Mouse (Mus musculus): ENCODE results near the gene Fam222b. TPM values are rescaled to one million over a fixed set of nuclear protein-coding genes. Genes with fewer than 3 reads are reported as not detected.

The Fam222b gene
- polyA plus RNA-seq, 1 experiment from 2014 or later, result 15.2 TPM

- Histone ChIP-seq H3K36me3 (ENCODE audit: control insufficient read depth, insufficient read depth, low read length) (peaks cover 2% of the 10 kb centered on the region; the same call in 1 of the 2 replicates), H3K27me3 (ENCODE audit: control insufficient read depth, insufficient read depth, low read length) (no peaks in the 10 kb centered on the region), H3K9me3 (ENCODE audit: control insufficient read depth, low read depth, low read length) (no peaks in the 10 kb centered on the region), H3K4me3 (ENCODE audit: low read depth, low read length) (no peak overlapping the region), H3K9ac (replicated peaks; ENCODE audit: low read depth, low read length) (no peak overlapping the region), H3K4me2 (replicated peaks; ENCODE audit: low read depth, low read length) (no peak overlapping the region), H3K4me1 (ENCODE audit: control insufficient read depth, insufficient read depth, low read length) (peaks cover 11% of the 10 kb centered on the region), H3K27ac (ENCODE audit: low read length) (no peak overlapping the region)
- WGBS, result 85% methylated on average over 11 of the region's 11 CpGs
- ATAC-seq (ENCODE audit: insufficient number of reproducible peaks, insufficient read depth, low FRiP score, low read depth), result no peak
Observed at GRCm38 (mm10) chr11:78100746-78101145, 6.3 kb downstream of the Fam222b start.

- Histone ChIP-seq H3K9me3 (ENCODE audit: control insufficient read depth, low read depth, low read length) (no peaks in the 10 kb centered on the region), H3K9ac (replicated peaks; ENCODE audit: low read depth, low read length) (no peak overlapping the region), H3K4me2 (replicated peaks; ENCODE audit: low read depth, low read length) (no peak overlapping the region), H3K27ac (ENCODE audit: low read length) (no peak overlapping the region), H3K27me3 (ENCODE audit: control insufficient read depth, insufficient read depth, low read length) (no peaks in the 10 kb centered on the region), H3K36me3 (ENCODE audit: control insufficient read depth, insufficient read depth, low read length) (peaks cover 2% of the 10 kb centered on the region; the same call in 1 of the 2 replicates), H3K4me3 (ENCODE audit: low read depth, low read length) (no peak overlapping the region), H3K4me1 (ENCODE audit: control insufficient read depth, insufficient read depth, low read length) (no peaks in the 10 kb centered on the region)
- ATAC-seq (ENCODE audit: insufficient number of reproducible peaks, insufficient read depth, low FRiP score, low read depth), result no peak
- 80% methylated on average over 5 of the region's 5 CpGs for WGBS
Observed at GRCm38 (mm10) chr11:78102142-78102541, 7.7 kb downstream of the Fam222b start.

DNA sequence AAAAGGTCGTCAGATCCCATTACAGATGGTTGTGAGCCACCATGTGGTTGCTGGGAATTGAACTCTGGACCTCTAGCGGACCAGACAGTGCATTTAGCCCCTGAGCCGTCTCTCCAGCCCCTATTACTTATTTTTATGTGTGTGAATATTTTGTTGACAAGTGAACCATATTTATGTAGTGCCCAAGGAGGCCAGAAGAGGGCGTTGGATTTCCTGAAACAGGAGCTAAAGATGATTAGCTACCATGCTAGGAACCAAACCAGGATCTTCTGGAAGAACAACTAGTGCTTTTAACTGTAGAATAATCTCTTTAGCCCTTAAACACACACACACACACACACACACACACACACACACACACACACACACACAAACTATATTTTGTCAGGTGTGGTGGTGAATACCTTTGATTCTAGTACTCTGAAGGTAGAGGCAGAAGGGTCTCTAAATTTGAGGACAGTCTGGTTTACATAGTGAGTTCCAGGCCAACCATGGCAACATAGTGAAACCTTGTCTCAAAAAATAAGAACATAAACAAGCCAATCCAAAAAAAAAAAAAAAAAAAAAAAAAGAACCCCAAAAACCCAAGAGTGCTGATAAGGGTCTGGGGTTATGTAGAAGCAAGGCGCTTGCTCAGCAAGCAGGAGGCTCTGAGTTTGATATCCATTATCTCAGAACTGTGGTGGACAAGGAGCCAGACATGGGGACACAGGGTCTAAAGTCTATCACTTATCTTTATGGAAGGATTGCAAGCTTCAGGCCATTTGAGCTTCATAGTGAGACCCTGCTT, 8.7 kb downstream of the Fam222b start:
- H3K27ac ChIP-seq (ENCODE audit: low read length), result no peak overlapping the region
- no peak for ATAC-seq (ENCODE audit: insufficient number of reproducible peaks, insufficient read depth, low FRiP score, low read depth)
- H3K9ac ChIP-seq (replicated peaks; ENCODE audit: low read depth, low read length), result no peak overlapping the region
- H3K4me3 ChIP-seq (ENCODE audit: low read depth, low read length), result no peak overlapping the region
- H3K36me3 ChIP-seq (ENCODE audit: control insufficient read depth, insufficient read depth, low read length), result peaks cover 2% of the 10 kb centered on the region; the same call in 1 of the 2 replicates
- WGBS, result 67% methylated on average over 5 of the region's 5 CpGs
- no peaks in the 10 kb centered on the region for H3K27me3 ChIP-seq (ENCODE audit: control insufficient read depth, insufficient read depth, low read length)
- no peaks in the 10 kb centered on the region for H3K4me1 ChIP-seq (ENCODE audit: control insufficient read depth, insufficient read depth, low read length)
- no peaks in the 10 kb centered on the region for H3K9me3 ChIP-seq (ENCODE audit: control insufficient read depth, low read depth, low read length)
- no peak overlapping the region for H3K4me2 ChIP-seq (replicated peaks; ENCODE audit: low read depth, low read length)

- Histone ChIP-seq H3K4me3 (ENCODE audit: low read depth, low read length) (no peak overlapping the region), H3K36me3 (ENCODE audit: control insufficient read depth, insufficient read depth, low read length) (peaks cover 2% of the 10 kb centered on the region; the same call in 1 of the 2 replicates), H3K27ac (ENCODE audit: low read length) (no peak overlapping the region), H3K9me3 (ENCODE audit: control insufficient read depth, low read depth, low read length) (no peaks in the 10 kb centered on the region), H3K4me2 (replicated peaks; ENCODE audit: low read depth, low read length) (no peak overlapping the region), H3K27me3 (ENCODE audit: control insufficient read depth, insufficient read depth, low read length) (no peaks in the 10 kb centered on the region), H3K4me1 (ENCODE audit: control insufficient read depth, insufficient read depth, low read length) (no peaks in the 10 kb centered on the region), H3K9ac (replicated peaks; ENCODE audit: low read depth, low read length) (no peak overlapping the region)
- 97% methylated on average over 5 of the region's 5 CpGs for WGBS
- ATAC-seq (ENCODE audit: insufficient number of reproducible peaks, insufficient read depth, low FRiP score, low read depth), result no peak
Observed at GRCm38 (mm10) chr11:78104501-78104900, 10.0 kb downstream of the Fam222b start.

DNA sequence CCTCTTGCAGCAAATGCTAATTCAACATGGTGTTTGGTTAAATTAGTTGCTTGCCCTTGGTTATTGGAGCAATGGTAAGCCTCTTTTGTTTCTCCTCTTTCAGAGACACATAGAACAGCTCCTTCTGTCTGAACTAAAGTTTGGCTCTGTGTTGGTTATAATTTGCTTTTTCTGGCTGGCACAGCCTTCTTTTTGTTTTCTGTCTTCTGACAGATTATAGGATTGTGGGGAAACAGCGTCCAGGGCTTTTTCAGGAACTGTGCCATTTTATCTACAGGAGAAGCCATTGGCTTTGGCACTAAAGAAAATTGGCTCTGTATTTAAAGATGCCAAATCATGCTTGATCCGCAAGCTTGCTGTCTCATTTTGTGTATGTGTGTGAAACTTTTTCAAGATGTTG, 19.2 kb downstream of the Fam222b start:
- Histone ChIP-seq H3K4me2 (replicated peaks; ENCODE audit: low read depth, low read length) (no peak overlapping the region), H3K9ac (replicated peaks; ENCODE audit: low read depth, low read length) (no peak overlapping the region), H3K27ac (ENCODE audit: low read length) (no peak overlapping the region), H3K4me3 (ENCODE audit: low read depth, low read length) (no peak overlapping the region), H3K4me1 (ENCODE audit: control insufficient read depth, insufficient read depth, low read length) (peaks cover 11% of the 10 kb centered on the region; the same call in 1 of the 2 replicates), H3K36me3 (ENCODE audit: control insufficient read depth, insufficient read depth, low read length) (no peaks in the 10 kb centered on the region), H3K9me3 (ENCODE audit: control insufficient read depth, low read depth, low read length) (no peaks in the 10 kb centered on the region), H3K27me3 (ENCODE audit: control insufficient read depth, insufficient read depth, low read length) (no peaks in the 10 kb centered on the region)
- ATAC-seq (ENCODE audit: insufficient number of reproducible peaks, insufficient read depth, low FRiP score, low read depth), result no peak
- WGBS, result 89% methylated on average over 2 of the region's 2 CpGs

- Histone ChIP-seq H3K9me3 (ENCODE audit: control insufficient read depth, low read depth, low read length) (no peaks in the 10 kb centered on the region), H3K27ac (ENCODE audit: low read length) (peak overlapping the region; percentile 72), H3K27me3 (ENCODE audit: control insufficient read depth, insufficient read depth, low read length) (no peaks in the 10 kb centered on the region), H3K9ac (replicated peaks; ENCODE audit: low read depth, low read length) (peak overlapping the region; percentile 55), H3K4me2 (replicated peaks; ENCODE audit: low read depth, low read length) (peak overlapping the region; percentile 84), H3K4me3 (ENCODE audit: low read depth, low read length) (peak overlapping the region; percentile 79), H3K36me3 (ENCODE audit: control insufficient read depth, insufficient read depth, low read length) (no peaks in the 10 kb centered on the region), H3K4me1 (ENCODE audit: control insufficient read depth, insufficient read depth, low read length) (peaks cover 11% of the 10 kb centered on the region; the same call in 1 of the 2 replicates)
- 5% methylated on average over 19 of the region's 19 CpGs for WGBS
- ATAC-seq (ENCODE audit: insufficient number of reproducible peaks, insufficient read depth, low FRiP score, low read depth), result no peak
Observed at GRCm38 (mm10) chr11:78114676-78115366, 20.4 kb downstream of the Fam222b start.

DNA sequence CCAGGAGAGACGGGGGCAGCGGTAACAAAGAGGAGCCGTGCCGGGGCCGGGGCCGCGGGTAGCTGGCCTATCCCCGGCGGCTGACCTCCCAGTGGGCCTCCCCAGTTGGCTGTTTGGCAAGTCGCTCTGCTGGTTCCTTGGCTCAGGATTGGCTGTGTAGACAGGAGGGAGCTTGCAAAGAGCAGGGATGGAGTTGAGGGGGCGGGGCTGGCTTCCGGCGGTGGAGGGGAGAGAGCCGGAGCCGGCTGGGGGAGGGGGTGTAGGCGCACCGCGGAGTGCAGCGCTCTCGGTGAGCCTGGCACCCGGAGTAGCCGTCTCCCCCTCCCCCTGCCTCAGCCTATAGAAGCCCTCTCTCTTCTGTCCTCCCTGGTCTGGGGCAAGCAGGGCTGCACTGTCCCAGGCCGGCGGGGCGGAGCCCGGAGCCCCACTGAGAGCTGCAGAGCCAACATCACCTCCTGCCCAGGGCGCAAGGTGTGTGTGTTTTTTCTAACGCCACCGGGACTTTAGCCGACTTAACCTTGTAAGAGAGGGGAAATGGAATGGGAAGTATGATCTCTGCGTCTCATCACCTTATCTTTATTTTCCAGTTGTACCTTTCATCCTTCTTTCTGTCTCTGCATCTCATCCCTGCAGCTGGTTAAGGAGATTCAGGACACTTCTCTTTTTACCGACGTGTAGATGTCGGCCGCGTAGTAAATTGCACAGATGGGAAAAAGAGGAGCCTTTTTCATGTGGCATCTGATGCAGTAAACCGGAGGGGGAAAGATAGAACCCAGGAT, 21.1 kb downstream of the Fam222b start:
- no peaks in the 10 kb centered on the region for H3K27me3 ChIP-seq (ENCODE audit: control insufficient read depth, insufficient read depth, low read length)
- peak; percentile 100 for ATAC-seq (ENCODE audit: insufficient number of reproducible peaks, insufficient read depth, low FRiP score, low read depth)
- peak overlapping the region; percentile 55 for H3K9ac ChIP-seq (replicated peaks; ENCODE audit: low read depth, low read length)
- no peaks in the 10 kb centered on the region for H3K9me3 ChIP-seq (ENCODE audit: control insufficient read depth, low read depth, low read length)
- H3K27ac ChIP-seq (ENCODE audit: low read length), result peak overlapping the region; percentile 72
- under 1% methylated on average over 37 of the region's 37 CpGs for WGBS
- peak overlapping the region; percentile 79 for H3K4me3 ChIP-seq (ENCODE audit: low read depth, low read length)
- H3K36me3 ChIP-seq (ENCODE audit: control insufficient read depth, insufficient read depth, low read length), result no peaks in the 10 kb centered on the region
- peaks cover 11% of the 10 kb centered on the region; the same call in 1 of the 2 replicates for H3K4me1 ChIP-seq (ENCODE audit: control insufficient read depth, insufficient read depth, low read length)
- peak overlapping the region; percentile 84 for H3K4me2 ChIP-seq (replicated peaks; ENCODE audit: low read depth, low read length)

DNA sequence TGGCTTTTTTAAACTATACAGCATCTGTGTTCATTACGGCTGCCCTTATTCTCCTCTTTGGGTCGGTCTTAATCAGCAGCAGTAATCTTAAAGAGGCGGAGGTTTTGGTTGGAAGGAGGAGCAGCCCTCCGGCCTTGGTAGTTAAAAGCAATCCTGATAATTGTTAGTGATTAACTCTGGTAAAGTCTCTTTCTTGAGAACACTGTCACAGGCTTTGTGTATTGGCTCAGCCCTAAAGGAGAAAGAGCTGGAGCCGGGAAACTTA, 21.6 kb downstream of the Fam222b start:
- WGBS, result 10% methylated on average over 5 of the region's 5 CpGs
- H3K9ac ChIP-seq (replicated peaks; ENCODE audit: low read depth, low read length), result peak overlapping the region; percentile 55
- H3K27me3 ChIP-seq (ENCODE audit: control insufficient read depth, insufficient read depth, low read length), result no peaks in the 10 kb centered on the region
- H3K27ac ChIP-seq (ENCODE audit: low read length), result peak overlapping the region; percentile 72; the same call in 1 of the 2 replicates
- H3K4me2 ChIP-seq (replicated peaks; ENCODE audit: low read depth, low read length), result peak overlapping the region; percentile 84
- peaks cover 11% of the 10 kb centered on the region; the same call in 1 of the 2 replicates for H3K4me1 ChIP-seq (ENCODE audit: control insufficient read depth, insufficient read depth, low read length)
- peak overlapping the region; percentile 79 for H3K4me3 ChIP-seq (ENCODE audit: low read depth, low read length)
- no peaks in the 10 kb centered on the region for H3K9me3 ChIP-seq (ENCODE audit: control insufficient read depth, low read depth, low read length)
- H3K36me3 ChIP-seq (ENCODE audit: control insufficient read depth, insufficient read depth, low read length), result no peaks in the 10 kb centered on the region
- ATAC-seq (ENCODE audit: insufficient number of reproducible peaks, insufficient read depth, low FRiP score, low read depth), result no peak

Data from stomach, embryonic 14.5 days (tissue).